Mouse (Mus musculus) erythroblast, embryonic 14.5 days (primary cell): Measurements from ENCODE around the gene Defb36.

Experiments used
- GATA1 ChIP-seq: IDR thresholded peaks from 2 replicates; pipeline ENCODE4 v1.6.1; 2012; ENCODE audit warnings: low read length, inconsistent platforms, mixed read lengths
- TAL1 ChIP-seq: IDR thresholded peaks from 3 replicates; pipeline ENCODE4 v1.6.1; 2012; ENCODE audit warnings: low read length, inconsistent platforms, mixed read lengths

- TF ChIP-seq GATA1 (no peak), TAL1 (no peak)
These were observed 35.4 kb downstream of the Defb36 start for GRCm38 (mm10) chr2:152639406-152640113.
